Mouse (Mus musculus): Measurements from ENCODE around the gene Iqcn. TPM values are rescaled to one million over a fixed set of nuclear protein-coding genes. Genes with fewer than 3 reads are reported as not detected.

Gene Iqcn
- polyA plus RNA-seq, 1 experiment from 2014 or later: not detected

DNA sequence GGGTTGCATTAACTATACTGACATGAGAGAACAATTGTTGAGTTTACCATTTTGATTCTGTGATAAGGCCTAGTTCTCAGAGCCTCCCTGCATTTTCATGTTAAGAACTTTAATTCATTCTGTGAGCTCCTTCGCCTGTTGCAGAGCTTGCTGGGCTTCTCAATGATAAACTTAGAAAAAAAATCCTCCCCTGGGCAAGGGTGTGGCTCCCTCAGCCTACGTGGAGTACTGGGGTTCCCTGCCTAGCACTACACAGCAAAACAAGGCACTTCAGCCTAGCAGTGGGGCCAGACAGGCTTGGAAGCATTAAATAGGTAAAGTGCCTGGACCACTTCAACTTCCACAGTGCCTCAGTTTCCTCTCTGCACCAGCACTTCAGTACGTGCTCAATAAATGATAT, 21.8 kb upstream of the Iqcn start:
- Histone ChIP-seq H3K9me3 (no peaks in the 10 kb centered on the region), H3K9ac (no peak overlapping the region), H3K27ac (no peak overlapping the region)

DNA sequence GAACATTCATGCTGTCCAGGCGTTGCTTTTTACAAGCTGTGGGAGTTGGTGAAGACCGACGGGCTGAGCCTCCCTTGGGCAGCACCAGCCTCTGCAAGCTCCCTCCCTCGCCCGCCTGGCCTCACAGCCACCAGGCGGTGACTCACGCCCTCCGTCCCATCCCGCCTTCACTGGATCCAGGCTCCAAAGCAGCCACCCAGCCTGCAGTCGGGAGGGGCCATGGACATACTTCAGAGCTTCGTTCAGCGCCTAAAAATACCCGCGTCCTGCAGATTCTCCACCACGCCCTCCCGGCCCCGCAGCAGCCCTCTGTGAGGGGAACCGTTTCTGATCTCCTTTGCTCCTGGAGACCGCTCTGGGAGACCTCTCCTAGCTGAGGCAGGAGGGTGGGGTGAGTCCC, 21.1 kb upstream of the Iqcn start:
- 6% methylated on average over 19 of the region's 19 CpGs for WGBS
- H3K4me3 ChIP-seq: 0 out of 2 replicates have a peak overlapping the region, but pooled peaks have one; percentile 5
- peaks cover 13% of the 10 kb centered on the region for H3K4me1 ChIP-seq
- no peaks in the 10 kb centered on the region for H3K9me3 ChIP-seq
- peak; percentile 75 for ATAC-seq (ENCODE audit: low FRiP score, low read depth)
- no peaks in the 10 kb centered on the region for H3K27me3 ChIP-seq
- peak overlapping the region; percentile 60 for H3K9ac ChIP-seq
- H3K36me3 ChIP-seq: peaks cover 31% of the 10 kb centered on the region
- H3K27ac ChIP-seq: no peak overlapping the region
- H3K4me2 ChIP-seq (replicated peaks): peak overlapping the region; percentile 48

More for the DNA sequence above, 21.8 kb upstream of the Iqcn start:
- H3K4me3 ChIP-seq: no peak overlapping the region
- no peaks in the 10 kb centered on the region for H3K27me3 ChIP-seq
- 65% methylated on average over 3 of the region's 3 CpGs for WGBS
- peaks cover 13% of the 10 kb centered on the region for H3K4me1 ChIP-seq
- H3K36me3 ChIP-seq: peaks cover 35% of the 10 kb centered on the region
- ATAC-seq (ENCODE audit: low FRiP score, low read depth): no peak
- H3K4me2 ChIP-seq (replicated peaks): no peak overlapping the region

DNA sequence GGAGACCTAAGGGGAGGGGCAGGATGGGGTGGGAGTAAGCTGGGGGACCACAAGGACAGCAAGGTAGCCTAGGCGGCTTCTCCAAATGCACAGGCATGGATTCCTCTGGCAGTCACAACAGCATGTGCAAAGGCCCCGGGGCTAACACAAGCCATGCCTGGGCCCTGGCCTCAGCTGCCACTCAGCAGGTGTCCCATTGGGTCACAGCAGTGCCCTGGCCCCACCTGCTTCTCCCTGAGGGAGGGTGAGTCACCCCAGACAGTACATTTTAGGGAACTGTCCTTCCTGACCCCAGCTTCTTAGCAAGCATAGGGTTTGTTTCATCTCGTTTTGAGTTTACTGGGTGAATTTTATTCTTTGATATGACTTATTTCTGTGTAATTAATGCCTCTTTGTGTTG, 20.6 kb upstream of the Iqcn start:
- Histone ChIP-seq H3K4me1 (peaks cover 13% of the 10 kb centered on the region), H3K9ac (peak overlapping the region; percentile 60; the same call in 1 of the 2 replicates), H3K27ac (no peak overlapping the region), H3K27me3 (no peaks in the 10 kb centered on the region), H3K36me3 (peaks cover 26% of the 10 kb centered on the region), H3K9me3 (no peaks in the 10 kb centered on the region), H3K4me3 (no peak overlapping the region), H3K4me2 (replicated peaks) (peak overlapping the region; percentile 48)
- no peak for ATAC-seq (ENCODE audit: low FRiP score, low read depth)
- WGBS: 63% methylated on average over 3 of the region's 3 CpGs

GRCm38 (mm10) chr8:70684291-70684690, 19.0 kb upstream of the Iqcn start:
- H3K36me3 ChIP-seq: peaks cover 10% of the 10 kb centered on the region
- H3K27ac ChIP-seq: no peak overlapping the region
- H3K27me3 ChIP-seq: no peaks in the 10 kb centered on the region
- ATAC-seq (ENCODE audit: low FRiP score, low read depth): no peak
- H3K9ac ChIP-seq: no peak overlapping the region
- no peaks in the 10 kb centered on the region for H3K9me3 ChIP-seq
- no peak overlapping the region for H3K4me3 ChIP-seq
- H3K4me1 ChIP-seq: peaks cover 13% of the 10 kb centered on the region
- no peak overlapping the region for H3K4me2 ChIP-seq (replicated peaks)
- WGBS: 46% methylated on average over 7 of the region's 7 CpGs

DNA sequence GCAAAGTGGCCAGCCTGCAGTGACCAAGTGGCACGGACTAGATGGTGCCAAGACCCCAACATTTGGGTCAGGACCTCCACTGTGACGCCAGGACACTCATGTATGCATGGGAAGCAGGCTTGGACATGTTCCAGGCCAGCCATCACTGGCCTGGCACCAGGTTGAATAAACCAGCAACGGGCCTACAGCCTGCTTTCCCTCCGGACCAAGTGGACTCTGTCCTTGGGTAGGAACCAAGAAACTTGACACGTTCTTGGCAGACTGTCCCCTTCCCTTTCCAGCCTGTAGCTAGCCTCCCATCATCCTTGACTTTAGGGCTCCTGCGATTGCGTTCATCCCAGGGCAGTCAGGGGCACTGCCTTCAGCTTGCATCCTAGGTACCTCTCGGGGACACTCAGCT, 15.7 kb upstream of the Iqcn start:
- no peak for ATAC-seq (ENCODE audit: low FRiP score, low read depth)
- 83% methylated on average over 8 of the region's 8 CpGs for WGBS

DNA sequence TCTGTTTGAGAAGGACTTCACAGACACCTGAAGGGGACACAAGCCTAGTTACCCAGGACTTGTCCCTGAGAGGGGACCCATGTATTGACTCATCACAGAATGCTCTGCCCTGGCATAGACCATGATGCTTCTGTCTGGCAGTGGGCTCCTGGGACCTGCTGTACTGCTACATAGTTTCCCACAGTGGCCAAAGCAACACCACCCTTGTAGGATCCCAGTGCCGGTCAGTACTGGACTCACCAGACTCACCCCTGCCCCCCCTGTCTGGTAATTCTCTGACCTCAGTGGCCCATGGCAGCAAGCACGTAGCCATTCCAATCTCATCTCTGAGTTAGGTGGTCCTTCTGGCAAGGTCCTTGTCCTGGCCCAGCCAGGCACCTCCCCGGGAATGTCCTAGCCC, 15.1 kb upstream of the Iqcn start:
- Histone ChIP-seq H3K27ac (no peak overlapping the region), H3K4me1 (peaks cover 26% of the 10 kb centered on the region), H3K9me3 (no peaks in the 10 kb centered on the region), H3K9ac (no peak overlapping the region), H3K4me3 (no peak overlapping the region), H3K4me2 (replicated peaks) (no peak overlapping the region), H3K36me3 (no peaks in the 10 kb centered on the region), H3K27me3 (no peaks in the 10 kb centered on the region)
- no peak for ATAC-seq (ENCODE audit: low FRiP score, low read depth)
- 95% methylated on average over 3 of the region's 3 CpGs for whole genome bisulfite sequencing

More for the DNA sequence above, 15.7 kb upstream of the Iqcn start:
- no peaks in the 10 kb centered on the region for H3K36me3 ChIP-seq
- H3K27me3 ChIP-seq: no peaks in the 10 kb centered on the region
- no peak overlapping the region for H3K4me2 ChIP-seq (replicated peaks)
- no peak overlapping the region for H3K27ac ChIP-seq
- H3K9ac ChIP-seq: no peak overlapping the region
- no peak overlapping the region for H3K4me3 ChIP-seq
- H3K4me1 ChIP-seq: peaks cover 25% of the 10 kb centered on the region
- H3K9me3 ChIP-seq: no peaks in the 10 kb centered on the region

GRCm38 (mm10) chr8:70689892-70690390, 13.3 kb upstream of the Iqcn start:
- Histone ChIP-seq H3K4me2 (replicated peaks) (no peak overlapping the region; the same call in 1 of the 2 replicates), H3K4me3 (no peak overlapping the region), H3K36me3 (no peaks in the 10 kb centered on the region), H3K4me1 (peaks cover 37% of the 10 kb centered on the region), H3K9ac (no peak overlapping the region), H3K27me3 (no peaks in the 10 kb centered on the region), H3K27ac (0 out of 2 replicates have a peak overlapping the region, but pooled peaks have one; percentile 15), H3K9me3 (no peaks in the 10 kb centered on the region)
- WGBS: 70% methylated on average over 5 of the region's 5 CpGs
- ATAC-seq (ENCODE audit: low FRiP score, low read depth): no peak

GRCm38 (mm10) chr8:70691230-70691629, 12.0 kb upstream of the Iqcn start:
- Histone ChIP-seq H3K9ac (peak overlapping the region; percentile 72), H3K4me2 (replicated peaks) (peak overlapping the region; percentile 64), H3K4me1 (peaks cover 50% of the 10 kb centered on the region), H3K27ac (peak overlapping the region; percentile 86), H3K9me3 (no peaks in the 10 kb centered on the region), H3K27me3 (no peaks in the 10 kb centered on the region), H3K36me3 (no peaks in the 10 kb centered on the region), H3K4me3 (peak overlapping the region; percentile 36)
- 46% methylated on average over 4 of the region's 4 CpGs for WGBS
- peak; percentile 10 for ATAC-seq (ENCODE audit: low FRiP score, low read depth)

DNA sequence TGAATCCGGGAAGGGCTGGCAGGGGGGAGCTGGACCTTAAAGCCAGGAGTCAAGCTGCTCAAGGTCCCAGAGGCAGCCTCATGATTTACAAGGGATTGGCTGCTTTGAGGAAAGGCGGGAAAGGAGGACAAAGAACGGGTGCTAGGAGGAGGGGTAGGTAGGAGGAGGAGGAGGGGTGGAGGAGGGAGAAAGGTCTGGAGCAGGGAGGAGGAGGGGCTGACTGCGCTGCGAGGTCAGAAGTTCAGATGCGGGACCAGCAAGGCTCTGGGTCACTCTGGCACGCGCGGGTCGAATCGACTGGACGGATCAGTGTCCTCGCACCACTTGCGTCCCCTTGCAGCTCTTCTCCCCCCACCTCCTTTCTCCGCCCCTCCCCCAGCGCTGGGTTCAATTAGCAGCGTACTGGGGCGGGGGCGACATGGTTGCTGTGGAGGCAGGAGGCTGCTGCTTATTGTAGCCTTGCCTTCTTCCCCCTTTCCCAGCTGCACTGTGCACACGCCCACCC, 11.5 kb upstream of the Iqcn start:
- peak overlapping the region; percentile 36 for H3K4me3 ChIP-seq
- peak; percentile 60 for ATAC-seq (ENCODE audit: low FRiP score, low read depth)
- WGBS: 4% methylated on average over 20 of the region's 20 CpGs
- peak overlapping the region; percentile 86 for H3K27ac ChIP-seq
- no peaks in the 10 kb centered on the region for H3K36me3 ChIP-seq
- H3K4me1 ChIP-seq: peaks cover 55% of the 10 kb centered on the region
- no peaks in the 10 kb centered on the region for H3K9me3 ChIP-seq
- H3K4me2 ChIP-seq (replicated peaks): peak overlapping the region; percentile 64
- peak overlapping the region; percentile 72 for H3K9ac ChIP-seq
- no peaks in the 10 kb centered on the region for H3K27me3 ChIP-seq

GRCm38 (mm10) chr8:70693636-70694035, 9.6 kb upstream of the Iqcn start:
- H3K4me2 ChIP-seq (replicated peaks): no peak overlapping the region
- no peak overlapping the region for H3K9ac ChIP-seq
- peaks cover 70% of the 10 kb centered on the region for H3K4me1 ChIP-seq
- no peak for ATAC-seq (ENCODE audit: low FRiP score, low read depth)
- H3K27me3 ChIP-seq: no peaks in the 10 kb centered on the region
- H3K27ac ChIP-seq: no peak overlapping the region
- no peak overlapping the region for H3K4me3 ChIP-seq
- no peaks in the 10 kb centered on the region for H3K9me3 ChIP-seq
- 70% methylated on average over 5 of the region's 5 CpGs for WGBS
- no peaks in the 10 kb centered on the region for H3K36me3 ChIP-seq

- Histone ChIP-seq H3K4me1 (peaks cover 62% of the 10 kb centered on the region), H3K4me2 (replicated peaks) (peak overlapping the region; percentile 75), H3K4me3 (no peak overlapping the region), H3K9ac (peak overlapping the region; percentile 25), H3K27me3 (no peaks in the 10 kb centered on the region), H3K9me3 (no peaks in the 10 kb centered on the region), H3K36me3 (no peaks in the 10 kb centered on the region), H3K27ac (peak overlapping the region; percentile 94)
- 20% methylated on average over 32 of the region's 32 CpGs for WGBS
- ATAC-seq (ENCODE audit: low FRiP score, low read depth): no peak
Observed at GRCm38 (mm10) chr8:70695318-70696018, 7.8 kb upstream of the Iqcn start.

DNA sequence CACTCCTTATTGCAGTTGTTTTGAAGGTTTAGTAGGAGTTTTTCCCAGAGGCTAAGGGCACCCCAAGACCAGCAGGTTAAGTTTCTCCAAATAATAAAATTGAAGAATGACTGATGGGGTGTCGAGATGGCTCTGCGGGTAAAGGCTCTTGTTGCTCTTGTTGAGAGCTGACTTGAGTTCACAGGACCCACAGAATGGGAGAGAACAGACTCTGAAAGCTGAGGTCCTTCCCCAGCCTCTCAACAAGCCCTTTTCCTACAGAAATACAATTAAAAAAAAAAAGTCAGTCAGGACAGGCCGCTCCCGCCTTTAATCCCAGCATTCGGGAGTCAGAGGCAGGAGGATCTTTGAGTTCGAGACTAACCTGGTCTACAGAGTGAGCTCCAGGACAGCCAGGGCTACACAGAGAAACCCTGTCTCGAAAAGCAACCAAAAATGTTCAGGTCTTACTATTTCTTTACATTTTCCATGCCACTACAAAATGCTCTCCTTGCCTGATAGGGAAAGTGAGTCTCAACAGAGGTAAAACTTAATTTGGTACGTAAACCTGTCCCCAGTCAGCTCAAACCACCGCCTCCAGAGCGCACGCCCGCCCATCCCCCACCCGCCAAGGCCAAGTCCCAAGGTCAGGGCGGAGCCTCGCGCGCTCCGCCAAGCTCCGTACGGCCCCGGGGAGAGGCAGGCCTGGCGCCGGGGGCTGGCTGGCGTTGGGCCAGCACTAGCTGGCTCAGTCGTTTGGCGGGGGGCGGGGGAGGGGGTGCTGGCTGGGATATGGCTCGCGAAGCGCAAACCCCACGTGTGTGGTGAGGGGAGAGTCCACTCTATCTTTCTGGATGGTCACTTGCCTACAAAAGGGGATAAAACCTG, 7.0 kb upstream of the Iqcn start:
- Histone ChIP-seq H3K27me3 (no peaks in the 10 kb centered on the region), H3K36me3 (peaks cover 1% of the 10 kb centered on the region; the same call in 1 of the 2 replicates), H3K4me2 (replicated peaks) (peak overlapping the region; percentile 75), H3K4me3 (peak overlapping the region; percentile 26), H3K27ac (peak overlapping the region; percentile 94), H3K9ac (peak overlapping the region; percentile 35; the same call in 1 of the 2 replicates), H3K9me3 (no peaks in the 10 kb centered on the region), H3K4me1 (peaks cover 63% of the 10 kb centered on the region)
- ATAC-seq (ENCODE audit: low FRiP score, low read depth): no peak; the same call in 1 of the 2 replicates
- 6% methylated on average over 30 of the region's 31 CpGs for WGBS
